Mouse (Mus musculus) kidney, postnatal 0 days (tissue): ENCODE data around the gene Mfng. TPM values are rescaled to one million over a fixed set of nuclear protein-coding genes. Genes with fewer than 3 reads are reported as not detected.

Source experiments
- ATAC-seq: fragments of 200-750 bp; cut with Nextera tagmentation; replicated peaks from 2 replicates; pipeline ENCODE4 v1.8.0; 2017; ENCODE audit warnings: low read depth, moderate number of reproducible peaks, moderate TSS enrichment, moderate library complexity; ENCODE audit not compliant: low FRiP score
- DNase-seq: peaks from one replicate; pipeline ENCODE4 v3.0.0-alpha.2; 2016; ENCODE audit warnings: low spot score
- H3K27ac ChIP-seq: fragments of 300-500 bp; sonication (generic); 2 replicates; pipeline ENCODE4 v1.5.1; 2014; ENCODE audit warnings: mild to moderate bottlenecking
- H3K27me3 ChIP-seq: fragments of 300-500 bp; sonication (generic); 2 replicates; pipeline ENCODE4 v1.6.1; 2014; ENCODE audit warnings: low read length, mixed read lengths; ENCODE audit not compliant: insufficient read depth
- H3K36me3 ChIP-seq: fragments of 300-500 bp; sonication (generic); 2 replicates; pipeline ENCODE4 v1.6.1; 2014; ENCODE audit warnings: low read length, mixed read lengths; ENCODE audit not compliant: insufficient read depth
- H3K4me1 ChIP-seq: fragments of 300-500 bp; sonication (generic); replicated peaks from 2 replicates; pipeline ENCODE4 v1.6.1; 2014; ENCODE audit warnings: antibody characterized with exemption, low read length, mixed read lengths; ENCODE audit not compliant: insufficient read depth
- H3K4me2 ChIP-seq: fragments of 300-500 bp; sonication (generic); 2 replicates; pipeline ENCODE4 v1.6.1; 2014; ENCODE audit warnings: mild to moderate bottlenecking, low read length, moderate library complexity, mixed read lengths
- H3K4me3 ChIP-seq: fragments of 300-500 bp; sonication (generic); replicated peaks from 2 replicates; pipeline ENCODE4 v1.5.1; 2014; ENCODE audit warnings: low read depth, low read length
- H3K9ac ChIP-seq: fragments of 300-500 bp; sonication (generic); 2 replicates; pipeline ENCODE4 v1.6.1; 2014; ENCODE audit warnings: low read depth, low read length
- H3K9me3 ChIP-seq: fragments of 300-500 bp; sonication (generic); replicated peaks from 2 replicates; pipeline ENCODE4 v1.6.1; 2016; ENCODE audit warnings: low read length, inconsistent platforms, mixed read lengths
- CTCF ChIP-seq: IDR thresholded peaks from 2 replicates; pipeline ENCODE4 v1.5.1; 2016; ENCODE audit warnings: antibody characterized with exemption, low read depth, mild to moderate bottlenecking, moderate library complexity
- WGBS: fragments of 180-500 bp; shearing (Covaris S2); extraction: QIAGEN DNeasy Blood & Tissue Kit; methylation state at CpG from one replicate; pipeline ENCODE4 v1.1.7; 2014; 5-methylcytosine and 5-hydroxymethylcytosine counted together
- polyA plus RNA-seq: library from polyadenylated mRNA; unstranded; fragments of >200 nt; fragmentation: Nextera tagmentation; extraction: Ambion mirVana; gene quantifications from 2 replicates; pipeline ENCODE4 v1.2.1, GENCODE M21; 2015

Mfng gene
- polyA plus RNA-seq, 1 experiment from 2014 or later, result 18.9 TPM

GRCm38 (mm10) chr15:78711935-78712334, 61.3 kb downstream of the Mfng start:
- peaks cover 45% of the 10 kb centered on the region for H3K27me3 ChIP-seq
- H3K9ac ChIP-seq, result no peak overlapping the region
- 58% methylated on average over 7 of the region's 7 CpGs for WGBS
- H3K36me3 ChIP-seq, result no peaks in the 10 kb centered on the region
- H3K4me1 ChIP-seq, result 0 out of 2 replicates have a peak, but pooled peaks cover 4% of the 10 kb centered on the region
- no peak for ATAC-seq
- H3K4me2 ChIP-seq, result no peak overlapping the region
- no peaks in the 10 kb centered on the region for H3K9me3 ChIP-seq
- H3K4me3 ChIP-seq, result no peak overlapping the region
- no peak for DNase-seq
- no peak for TF ChIP-seq CTCF
- H3K27ac ChIP-seq, result no peak overlapping the region

- Histone ChIP-seq H3K4me1 (0 out of 2 replicates have a peak, but pooled peaks cover 4% of the 10 kb centered on the region), H3K9ac (no peak overlapping the region), H3K9me3 (no peaks in the 10 kb centered on the region), H3K4me2 (no peak overlapping the region), H3K4me3 (no peak overlapping the region), H3K27ac (no peak overlapping the region), H3K36me3 (no peaks in the 10 kb centered on the region), H3K27me3 (peaks cover 39% of the 10 kb centered on the region)
- WGBS, result 40% methylated on average over 6 of the region's 6 CpGs
- TF ChIP-seq CTCF, result no peak
- DNase-seq, result no peak
- ATAC-seq, result no peak
Observed at GRCm38 (mm10) chr15:78710634-78711033, 62.6 kb downstream of the Mfng start.

DNA sequence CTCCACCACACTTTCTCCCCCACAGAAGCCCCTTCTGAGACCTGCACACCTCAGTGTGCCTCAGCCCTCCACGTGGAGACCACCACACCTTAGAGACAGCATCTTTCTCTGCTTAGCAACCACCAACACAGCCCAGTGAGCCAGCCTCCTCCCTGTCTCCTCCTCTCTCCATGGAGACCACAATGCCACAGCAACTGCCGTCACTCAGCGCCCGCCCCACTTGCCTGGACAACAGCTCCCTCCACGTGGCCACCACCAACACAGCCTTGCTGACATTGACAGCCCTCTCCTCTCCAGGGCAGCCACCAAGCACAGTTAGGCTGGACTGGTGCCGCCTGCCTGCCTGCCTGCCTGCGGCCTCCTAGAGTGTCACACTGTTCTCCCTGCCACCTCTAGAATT, 63.5 kb downstream of the Mfng start:
- no peak for DNase-seq
- Histone ChIP-seq H3K27me3 (peaks cover 37% of the 10 kb centered on the region), H3K36me3 (no peaks in the 10 kb centered on the region), H3K4me1 (0 out of 2 replicates have a peak, but pooled peaks cover 4% of the 10 kb centered on the region), H3K9me3 (no peaks in the 10 kb centered on the region), H3K4me3 (no peak overlapping the region), H3K27ac (no peak overlapping the region), H3K9ac (no peak overlapping the region), H3K4me2 (no peak overlapping the region)
- ATAC-seq, result no peak
- TF ChIP-seq CTCF, result no peak
- 31% methylated on average over 7 of the region's 7 CpGs for WGBS

GRCm38 (mm10) chr15:78706630-78707029, 66.6 kb downstream of the Mfng start:
- H3K4me1 ChIP-seq, result no peaks in the 10 kb centered on the region
- H3K9ac ChIP-seq, result no peak overlapping the region
- no peak overlapping the region for H3K4me3 ChIP-seq
- WGBS, result 57% methylated on average over 3 of the region's 3 CpGs
- H3K27ac ChIP-seq, result no peak overlapping the region
- H3K27me3 ChIP-seq, result peaks cover 11% of the 10 kb centered on the region
- H3K9me3 ChIP-seq, result no peaks in the 10 kb centered on the region
- no peak overlapping the region for H3K4me2 ChIP-seq
- H3K36me3 ChIP-seq, result no peaks in the 10 kb centered on the region
- no peak for TF ChIP-seq CTCF
- ATAC-seq, result no peak
- DNase-seq, result no peak

Other genes with a start within 250 kb of the Mfng start
- 28.2 and 28.4 TPM in 2 replicates for gene C1qtnf6, start 242.1 kb downstream of the Mfng start, polyA plus RNA-seq
- 0.17 and 0.28 TPM in 2 replicates for gene Sstr3, start 228.8 kb downstream of the Mfng start, polyA plus RNA-seq
- gene Rac2, start 200.7 kb downstream of the Mfng start, polyA plus RNA-seq, result 7.0 and 8.8 TPM in 2 replicates
- gene Cyth4, start 176.4 kb downstream of the Mfng start, polyA plus RNA-seq, result 5.4 and 6.2 TPM in 2 replicates
- gene Elfn2, start 54.7 kb downstream of the Mfng start, polyA plus RNA-seq, result 0.10 and 0.13 TPM in 2 replicates
- 8.2 and 9.2 TPM in 2 replicates for gene Card10, start 29.6 kb upstream of the Mfng start, polyA plus RNA-seq
- gene Cdc42ep1, start 69.1 kb upstream of the Mfng start, polyA plus RNA-seq, result 51.4 and 57.1 TPM in 2 replicates
- 0.91 and 1.2 TPM in 2 replicates for gene Lgals2, start 82.1 kb upstream of the Mfng start, polyA plus RNA-seq
- 41.5 and 42.8 TPM in 2 replicates for gene Gga1, start 103.7 kb upstream of the Mfng start, polyA plus RNA-seq
- 0.30 TPM in 1 of 2 replicates, not detected in the other for gene Gm49510, start 126.2 kb upstream of the Mfng start, polyA plus RNA-seq
- gene Sh3bp1, start 126.3 kb upstream of the Mfng start, polyA plus RNA-seq, result 19.6 and 24.6 TPM in 2 replicates
- 7.1 and 7.8 TPM in 2 replicates for gene Pdxp, start 140.4 kb upstream of the Mfng start, polyA plus RNA-seq
- 576 and 592 TPM in 2 replicates for gene Lgals1, start 153.2 kb upstream of the Mfng start, polyA plus RNA-seq
- gene Nol12, start 161.5 kb upstream of the Mfng start, polyA plus RNA-seq, result 43.8 and 46.8 TPM in 2 replicates
- 30.5 and 33.0 TPM in 2 replicates for gene Triobp, start 174.2 kb upstream of the Mfng start, polyA plus RNA-seq